Mouse (Mus musculus): ENCODE results near the gene Ccdc3. TPM values are rescaled to one million over a fixed set of nuclear protein-coding genes. Genes with fewer than 3 reads are reported as not detected.

Gene Ccdc3
- polyA plus RNA-seq, 1 experiment from 2014 or later: 21.2 TPM

- Histone ChIP-seq H3K4me2 (ENCODE audit: low read depth, low read length) (no peak overlapping the region), H3K4me3 (replicated peaks; ENCODE audit: low read length) (no peak overlapping the region), H3K4me1 (ENCODE audit: control insufficient read depth, insufficient read depth, low read length) (no peaks in the 10 kb centered on the region), H3K36me3 (ENCODE audit: control insufficient read depth, insufficient read depth, low read length) (no peaks in the 10 kb centered on the region), H3K9me3 (replicated peaks; ENCODE audit: control insufficient read depth, low read length) (no peaks in the 10 kb centered on the region), H3K9ac (ENCODE audit: low read length) (no peak overlapping the region), H3K27ac (ENCODE audit: low read length) (no peak overlapping the region), H3K27me3 (ENCODE audit: control insufficient read depth, insufficient read depth, low read length) (no peaks in the 10 kb centered on the region)
- WGBS: 78% methylated on average over 4 of the region's 4 CpGs
- ATAC-seq (ENCODE audit: insufficient read depth, low FRiP score): no peak
Observed at GRCm38 (mm10) chr2:5193071-5193470, 55.5 kb downstream of the Ccdc3 start.

DNA sequence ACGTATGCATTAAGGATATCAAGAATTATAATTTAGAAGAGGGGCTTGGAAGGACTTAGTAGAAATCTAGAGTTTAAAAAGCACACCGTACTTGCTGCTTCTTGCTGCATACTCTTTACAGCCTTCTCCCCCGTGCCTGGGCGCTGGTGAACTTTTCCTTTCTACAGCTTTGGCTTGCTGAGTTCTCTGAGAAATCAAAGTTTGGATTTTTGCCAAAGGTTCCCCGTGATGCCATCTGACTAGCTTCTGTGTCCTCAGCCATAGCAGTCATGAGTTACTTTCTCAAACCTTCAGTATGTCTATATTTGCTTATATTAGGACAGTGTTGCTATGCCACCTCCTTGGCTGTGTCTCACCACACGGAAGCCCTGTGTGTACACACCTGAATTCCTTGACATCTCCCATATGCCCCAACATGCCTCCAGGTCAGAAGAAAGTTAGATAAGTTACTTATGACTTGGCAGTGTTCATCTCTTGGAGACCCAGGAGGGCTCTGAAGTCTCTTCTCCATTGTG is 57.2 kb downstream of the Ccdc3 start:
- Histone ChIP-seq H3K9me3 (replicated peaks; ENCODE audit: control insufficient read depth, low read length) (no peaks in the 10 kb centered on the region), H3K4me1 (ENCODE audit: control insufficient read depth, insufficient read depth, low read length) (0 out of 2 replicates have a peak, but pooled peaks cover 1% of the 10 kb centered on the region), H3K9ac (ENCODE audit: low read length) (no peak overlapping the region), H3K27me3 (ENCODE audit: control insufficient read depth, insufficient read depth, low read length) (no peaks in the 10 kb centered on the region), H3K36me3 (ENCODE audit: control insufficient read depth, insufficient read depth, low read length) (no peaks in the 10 kb centered on the region), H3K27ac (ENCODE audit: low read length) (no peak overlapping the region), H3K4me2 (ENCODE audit: low read depth, low read length) (no peak overlapping the region), H3K4me3 (replicated peaks; ENCODE audit: low read length) (no peak overlapping the region)
- no peak for ATAC-seq (ENCODE audit: insufficient read depth, low FRiP score)
- WGBS: 58% methylated on average over 6 of the region's 6 CpGs

DNA sequence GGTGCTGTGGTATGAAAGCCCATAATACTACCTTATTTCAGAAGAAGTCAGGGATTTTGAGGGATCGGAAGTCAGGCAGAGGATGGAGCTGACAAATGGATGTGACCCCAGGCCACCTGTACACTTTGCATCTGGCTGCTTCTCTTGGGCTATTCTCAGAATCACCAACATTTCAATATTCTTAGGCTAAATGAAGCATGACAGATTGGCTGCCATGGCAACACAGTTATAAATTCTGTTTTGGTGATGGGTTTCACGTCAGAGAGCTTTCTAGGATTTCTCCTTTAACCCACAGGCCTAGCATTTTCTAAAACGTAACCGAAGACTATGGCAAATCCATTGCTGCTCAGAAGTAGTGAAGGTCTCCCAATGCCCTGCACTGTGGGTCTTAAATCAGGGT is 59.9 kb downstream of the Ccdc3 start:
- no peaks in the 10 kb centered on the region for H3K36me3 ChIP-seq (ENCODE audit: control insufficient read depth, insufficient read depth, low read length)
- H3K9me3 ChIP-seq (replicated peaks; ENCODE audit: control insufficient read depth, low read length): no peaks in the 10 kb centered on the region
- 0 out of 2 replicates have a peak, but pooled peaks cover 7% of the 10 kb centered on the region for H3K4me1 ChIP-seq (ENCODE audit: control insufficient read depth, insufficient read depth, low read length)
- H3K4me2 ChIP-seq (ENCODE audit: low read depth, low read length): no peak overlapping the region
- 86% methylated on average over 4 of the region's 4 CpGs for WGBS
- H3K9ac ChIP-seq (ENCODE audit: low read length): no peak overlapping the region
- H3K27me3 ChIP-seq (ENCODE audit: control insufficient read depth, insufficient read depth, low read length): no peaks in the 10 kb centered on the region
- ATAC-seq (ENCODE audit: insufficient read depth, low FRiP score): no peak
- no peak overlapping the region for H3K4me3 ChIP-seq (replicated peaks; ENCODE audit: low read length)
- no peak overlapping the region for H3K27ac ChIP-seq (ENCODE audit: low read length)

DNA sequence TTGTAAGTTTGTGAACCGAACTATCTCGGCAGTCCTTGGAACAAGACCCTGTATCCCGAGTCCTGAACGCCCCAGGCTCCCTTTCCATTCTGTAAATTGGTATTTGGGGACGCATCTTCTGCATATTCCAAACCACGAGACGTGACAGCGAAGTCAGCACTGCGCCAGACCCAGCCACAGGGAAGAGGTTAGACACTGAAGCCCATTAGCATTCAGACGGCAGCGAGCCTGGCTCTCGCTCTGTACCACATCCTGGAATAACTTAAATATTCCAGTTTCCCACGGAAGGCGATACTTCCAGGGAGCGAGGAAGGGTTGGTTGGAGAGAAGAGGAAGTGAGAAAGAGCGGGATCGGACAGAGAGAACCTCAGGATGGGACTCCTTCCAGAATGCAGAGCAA is 61.7 kb downstream of the Ccdc3 start:
- no peaks in the 10 kb centered on the region for H3K36me3 ChIP-seq (ENCODE audit: control insufficient read depth, insufficient read depth, low read length)
- H3K27me3 ChIP-seq (ENCODE audit: control insufficient read depth, insufficient read depth, low read length): no peaks in the 10 kb centered on the region
- no peaks in the 10 kb centered on the region for H3K9me3 ChIP-seq (replicated peaks; ENCODE audit: control insufficient read depth, low read length)
- H3K9ac ChIP-seq (ENCODE audit: low read length): no peak overlapping the region
- H3K4me2 ChIP-seq (ENCODE audit: low read depth, low read length): no peak overlapping the region
- no peak overlapping the region for H3K4me3 ChIP-seq (replicated peaks; ENCODE audit: low read length)
- ATAC-seq (ENCODE audit: insufficient read depth, low FRiP score): no peak
- 86% methylated on average over 17 of the region's 17 CpGs for WGBS
- no peak overlapping the region for H3K27ac ChIP-seq (ENCODE audit: low read length)
- 0 out of 2 replicates have a peak, but pooled peaks cover 7% of the 10 kb centered on the region for H3K4me1 ChIP-seq (ENCODE audit: control insufficient read depth, insufficient read depth, low read length)

GRCm38 (mm10) chr2:5200817-5201364 is 63.3 kb downstream of the Ccdc3 start:
- ATAC-seq (ENCODE audit: insufficient read depth, low FRiP score): no peak

GRCm38 (mm10) chr2:5203146-5203545 is 65.6 kb downstream of the Ccdc3 start:
- 0 out of 2 replicates have a peak, but pooled peaks cover 7% of the 10 kb centered on the region for H3K4me1 ChIP-seq (ENCODE audit: control insufficient read depth, insufficient read depth, low read length)

More at GRCm38 (mm10) chr2:5200817-5201364, 63.3 kb downstream of the Ccdc3 start:
- H3K4me3 ChIP-seq (replicated peaks; ENCODE audit: low read length): no peak overlapping the region
- 0 out of 2 replicates have a peak, but pooled peaks cover 7% of the 10 kb centered on the region for H3K4me1 ChIP-seq (ENCODE audit: control insufficient read depth, insufficient read depth, low read length)
- no peak overlapping the region for H3K9ac ChIP-seq (ENCODE audit: low read length)
- 73% methylated on average over 7 of the region's 7 CpGs for WGBS
- no peaks in the 10 kb centered on the region for H3K9me3 ChIP-seq (replicated peaks; ENCODE audit: control insufficient read depth, low read length)
- no peak overlapping the region for H3K27ac ChIP-seq (ENCODE audit: low read length)
- H3K4me2 ChIP-seq (ENCODE audit: low read depth, low read length): no peak overlapping the region
- H3K36me3 ChIP-seq (ENCODE audit: control insufficient read depth, insufficient read depth, low read length): no peaks in the 10 kb centered on the region
- H3K27me3 ChIP-seq (ENCODE audit: control insufficient read depth, insufficient read depth, low read length): no peaks in the 10 kb centered on the region

DNA sequence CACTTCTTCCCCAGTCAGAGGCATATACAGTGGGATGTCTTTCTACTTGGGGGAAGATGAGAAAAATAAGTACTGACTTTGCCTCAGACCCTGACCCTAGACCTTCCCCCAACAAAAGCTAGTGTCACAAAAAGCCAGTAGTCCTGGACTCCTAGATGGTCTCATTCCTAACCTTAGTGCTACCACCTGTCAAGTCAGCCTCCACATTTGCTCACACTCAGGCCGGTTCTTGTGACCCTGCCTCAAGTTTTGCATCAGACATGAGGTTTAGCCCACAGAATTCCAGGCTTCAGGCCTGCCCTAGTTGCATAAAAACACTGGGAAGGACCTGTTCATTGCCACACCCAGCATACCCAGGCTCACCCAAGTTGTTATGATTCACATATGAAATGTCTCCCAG is 67.4 kb downstream of the Ccdc3 start:
- no peak for ATAC-seq (ENCODE audit: insufficient read depth, low FRiP score)
- 85% methylated on average over 1 of the region's 1 CpGs for WGBS

More at GRCm38 (mm10) chr2:5203146-5203545, 65.6 kb downstream of the Ccdc3 start:
- H3K4me3 ChIP-seq (replicated peaks; ENCODE audit: low read length): no peak overlapping the region
- no peaks in the 10 kb centered on the region for H3K36me3 ChIP-seq (ENCODE audit: control insufficient read depth, insufficient read depth, low read length)
- H3K27ac ChIP-seq (ENCODE audit: low read length): no peak overlapping the region
- no peak overlapping the region for H3K4me2 ChIP-seq (ENCODE audit: low read depth, low read length)
- H3K9ac ChIP-seq (ENCODE audit: low read length): no peak overlapping the region
- no peak for ATAC-seq (ENCODE audit: insufficient read depth, low FRiP score)
- no peaks in the 10 kb centered on the region for H3K27me3 ChIP-seq (ENCODE audit: control insufficient read depth, insufficient read depth, low read length)
- WGBS: 84% methylated on average over 1 of the region's 1 CpGs
- H3K9me3 ChIP-seq (replicated peaks; ENCODE audit: control insufficient read depth, low read length): no peaks in the 10 kb centered on the region

DNA sequence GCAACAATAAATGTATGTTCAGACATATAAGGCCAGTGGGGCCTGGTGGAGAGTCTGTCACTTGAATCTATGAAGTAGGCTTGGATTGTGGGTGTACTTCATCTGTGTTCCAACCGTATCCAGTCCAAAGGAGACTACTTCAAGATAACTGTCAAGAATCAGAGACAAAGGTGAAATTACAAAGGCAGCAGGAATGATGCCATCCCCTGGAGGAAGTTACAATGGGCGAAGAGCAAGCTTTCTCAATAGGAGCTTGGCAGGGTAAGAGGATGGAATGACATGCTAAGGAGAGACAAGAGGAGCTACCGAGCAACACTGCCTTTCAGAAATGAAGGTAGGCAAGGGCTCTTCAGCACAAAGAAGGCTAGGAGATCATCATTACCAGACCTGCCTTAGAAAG is 69.1 kb downstream of the Ccdc3 start:
- no peak for ATAC-seq (ENCODE audit: insufficient read depth, low FRiP score)
- Histone ChIP-seq H3K4me1 (ENCODE audit: control insufficient read depth, insufficient read depth, low read length) (no peaks in the 10 kb centered on the region), H3K27ac (ENCODE audit: low read length) (no peak overlapping the region), H3K9ac (ENCODE audit: low read length) (no peak overlapping the region), H3K4me2 (ENCODE audit: low read depth, low read length) (no peak overlapping the region), H3K4me3 (replicated peaks; ENCODE audit: low read length) (no peak overlapping the region), H3K27me3 (ENCODE audit: control insufficient read depth, insufficient read depth, low read length) (no peaks in the 10 kb centered on the region), H3K9me3 (replicated peaks; ENCODE audit: control insufficient read depth, low read length) (no peaks in the 10 kb centered on the region), H3K36me3 (ENCODE audit: control insufficient read depth, insufficient read depth, low read length) (no peaks in the 10 kb centered on the region)
- WGBS: 88% methylated on average over 3 of the region's 3 CpGs

More for the DNA sequence above, 67.4 kb downstream of the Ccdc3 start:
- H3K4me2 ChIP-seq (ENCODE audit: low read depth, low read length): no peak overlapping the region
- no peak overlapping the region for H3K9ac ChIP-seq (ENCODE audit: low read length)
- no peaks in the 10 kb centered on the region for H3K36me3 ChIP-seq (ENCODE audit: control insufficient read depth, insufficient read depth, low read length)
- H3K27ac ChIP-seq (ENCODE audit: low read length): no peak overlapping the region
- no peaks in the 10 kb centered on the region for H3K9me3 ChIP-seq (replicated peaks; ENCODE audit: control insufficient read depth, low read length)
- H3K4me1 ChIP-seq (ENCODE audit: control insufficient read depth, insufficient read depth, low read length): 0 out of 2 replicates have a peak, but pooled peaks cover 4% of the 10 kb centered on the region
- H3K27me3 ChIP-seq (ENCODE audit: control insufficient read depth, insufficient read depth, low read length): no peaks in the 10 kb centered on the region
- H3K4me3 ChIP-seq (replicated peaks; ENCODE audit: low read length): no peak overlapping the region

DNA sequence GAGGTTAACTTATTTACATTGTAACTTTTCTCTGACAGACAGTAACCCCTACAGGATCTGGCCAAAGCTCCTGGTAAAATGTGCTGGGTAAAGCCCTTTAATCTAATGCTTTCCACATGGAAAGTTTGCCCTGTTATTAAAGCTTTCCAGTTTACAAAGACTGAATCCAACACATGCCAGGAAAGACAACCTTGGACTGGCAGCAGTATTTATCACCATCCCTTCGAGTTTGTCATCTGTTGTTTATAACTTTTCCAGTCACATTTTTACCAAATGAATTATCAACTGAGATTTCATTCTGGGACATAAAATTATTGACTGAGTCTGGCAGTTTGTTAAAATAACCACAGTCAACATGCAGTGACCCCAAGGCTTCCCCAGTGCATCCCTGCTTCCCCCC is 77.0 kb downstream of the Ccdc3 start:
- no peak overlapping the region for H3K9ac ChIP-seq (ENCODE audit: low read length)
- no peaks in the 10 kb centered on the region for H3K36me3 ChIP-seq (ENCODE audit: control insufficient read depth, insufficient read depth, low read length)
- no peaks in the 10 kb centered on the region for H3K9me3 ChIP-seq (replicated peaks; ENCODE audit: control insufficient read depth, low read length)
- H3K27ac ChIP-seq (ENCODE audit: low read length): no peak overlapping the region
- H3K4me1 ChIP-seq (ENCODE audit: control insufficient read depth, insufficient read depth, low read length): no peaks in the 10 kb centered on the region
- ATAC-seq (ENCODE audit: insufficient read depth, low FRiP score): no peak
- H3K4me2 ChIP-seq (ENCODE audit: low read depth, low read length): no peak overlapping the region
- no peak overlapping the region for H3K4me3 ChIP-seq (replicated peaks; ENCODE audit: low read length)
- H3K27me3 ChIP-seq (ENCODE audit: control insufficient read depth, insufficient read depth, low read length): no peaks in the 10 kb centered on the region
- 50% methylated on average over 1 of the region's 1 CpGs for WGBS

Measured in stomach, embryonic 16.5 days (tissue).